Mouse (Mus musculus) gastrocnemius, postnatal 14 days (tissue): ENCODE results near the gene Rrp12. TPM values are rescaled to one million over a fixed set of nuclear protein-coding genes. Genes with fewer than 3 reads are reported as not detected.
"Not testable (repeated sequence)": the region's sequence is repeated elsewhere in the genome, so short reads cannot be mapped to it uniquely, and the experiment has no call there.

Source experiments
- DNase-seq: peaks from one replicate; pipeline ENCODE4 v3.0.0; 2021; ENCODE audit warnings: mixed read lengths
- intact Hi-C: fragments of 180-260 bp; cut with DNase I; formaldehyde crosslinking; loops from one replicate; pipeline ENCODE4 v1.15.1; 2025; ENCODE audit warnings: low total_unique reads
- long read RNA-seq, 2 experiments: library from polyadenylated mRNA; stranded (forward); transcript quantifications; one replicate each; pipeline ENCODE4 v2.0.0; 2021
- total RNA-seq, 2 experiments: library from RNA; stranded (reverse); gene quantifications; 2 replicates each; pipeline ENCODE4 v1.2.3; 2021

Rrp12 gene
- 10 to 100 TPM; 29.9 to 37.2 TPM for total RNA-seq
- long read RNA-seq, experiment 1, full-length matches to known transcripts = 43 of 61 reads
- long read RNA-seq, experiment 1, partial matches to known transcripts = 13 of 61 reads
- long read RNA-seq, experiment 1, other reads (novel, unspliced or antisense) = 5 of 61 reads
- long read RNA-seq, experiment 2, full-length matches to known transcripts = 67 of 85 reads
- long read RNA-seq, experiment 2, partial matches to known transcripts = 12 of 85 reads
- long read RNA-seq, experiment 2, other reads (novel, unspliced or antisense) = 6 of 85 reads

DNA sequence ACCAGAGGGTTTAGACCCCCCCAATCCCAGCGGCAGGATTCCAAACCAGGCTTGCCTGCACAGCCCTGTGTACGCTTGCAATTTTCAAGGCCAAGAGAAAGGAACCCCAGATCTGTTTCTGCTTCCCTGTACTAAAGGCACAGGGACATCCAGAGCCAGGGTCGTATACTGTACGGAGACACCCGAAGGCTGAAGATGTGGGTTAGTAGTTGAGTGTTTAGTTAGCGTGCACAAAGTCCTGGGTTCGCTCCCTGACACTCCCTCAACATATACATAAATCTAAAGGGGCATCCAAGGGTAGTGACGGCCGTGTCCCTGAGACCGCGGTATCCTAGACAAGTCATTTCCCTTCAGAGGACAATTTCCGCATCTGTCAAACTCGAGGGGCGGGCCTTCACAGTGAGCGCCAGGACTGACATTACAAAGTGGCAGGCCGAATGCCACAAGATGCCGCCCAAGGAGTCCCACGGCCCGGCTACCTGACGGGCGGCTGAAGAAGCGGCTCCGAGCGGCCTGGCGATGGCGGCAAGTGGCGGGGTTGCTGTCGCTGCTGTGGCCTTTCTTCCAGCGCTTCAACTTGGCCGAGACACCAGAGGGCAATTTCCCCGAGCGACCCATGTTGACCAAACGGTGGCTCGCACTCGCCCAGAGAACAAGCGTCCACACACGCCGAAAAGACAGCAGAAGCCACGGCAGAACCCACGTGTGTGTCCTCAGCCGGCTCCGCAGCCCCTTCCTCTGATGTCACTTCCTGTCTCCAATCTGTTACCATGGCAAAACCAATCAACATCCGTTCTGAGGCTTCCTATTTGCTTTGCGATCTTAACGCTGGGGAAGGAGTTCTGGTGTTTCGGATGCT, at the start of gene Rrp12:
Gene Rrp12, minus strand, starts transcription at position 714 of the 859 bp plus-strand sequence.
- DNase-seq = peak; percentile 71
- intact Hi-C loops = no loop called here

DNA sequence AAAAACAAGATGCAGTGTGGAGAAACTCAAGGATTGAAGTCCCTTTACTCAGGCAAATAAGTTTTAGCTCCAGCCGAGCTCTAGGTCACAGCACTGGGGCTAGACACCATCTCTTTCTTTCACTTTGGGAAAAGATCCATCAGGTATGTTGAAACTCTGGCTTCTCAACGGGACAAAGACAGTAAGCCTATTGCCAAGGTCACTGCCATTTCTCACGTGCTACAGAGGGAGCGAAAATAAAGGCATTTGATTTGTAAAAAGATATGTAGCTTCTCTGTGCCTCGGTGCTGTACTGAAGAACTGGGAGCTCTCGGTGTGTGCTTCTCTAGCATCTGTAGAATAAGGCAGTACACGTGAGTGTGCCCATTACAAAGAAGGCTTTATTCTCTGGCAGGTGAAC, 47.9 kb upstream of the Rrp12 start:
- no peak for DNase-seq
- intact Hi-C loops = no loop called here

DNA sequence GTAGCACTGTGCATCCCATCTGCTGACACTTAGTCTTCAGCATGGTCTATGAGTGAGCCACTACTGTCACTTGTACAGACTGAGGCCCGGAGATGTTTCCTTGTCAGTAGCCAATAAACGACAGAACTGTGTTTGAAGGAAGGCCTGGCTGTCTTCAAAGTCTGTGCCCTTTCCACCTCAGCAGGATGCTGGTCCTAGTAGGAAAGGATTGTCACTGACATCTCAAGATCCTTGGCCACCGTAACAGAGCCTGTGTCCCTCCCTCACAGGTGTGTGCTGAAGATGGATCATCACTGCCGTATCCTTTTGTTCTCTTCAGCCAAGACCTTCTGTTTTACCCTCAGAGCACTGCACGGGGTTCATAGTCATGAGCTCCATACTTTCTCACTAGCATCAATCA, 42.6 kb upstream of the Rrp12 start:
- intact Hi-C loops = loop anchor here (5.0 kb wide), 1 partner anchor 39 kb away; no protein-coding TSS in a partner anchor
- no peak for DNase-seq

DNA sequence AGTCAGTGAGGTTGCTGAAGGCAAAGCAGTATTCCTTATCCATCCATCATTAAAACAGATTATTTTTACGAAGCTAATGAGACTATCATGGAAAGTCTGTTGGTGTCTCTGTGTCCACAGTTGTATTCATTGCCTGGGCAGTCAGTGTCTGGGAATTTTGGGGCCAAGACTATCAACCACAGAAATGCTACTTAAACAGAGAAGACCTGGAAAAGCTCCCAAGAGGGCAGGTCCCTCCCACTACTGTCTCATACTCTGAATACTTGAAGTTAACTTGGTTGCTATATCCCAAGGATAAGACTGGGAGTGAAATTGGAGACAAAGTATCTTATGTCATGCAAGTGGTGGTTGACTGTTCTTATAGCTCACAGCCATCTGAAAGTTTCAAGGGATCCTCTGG, 39.9 kb upstream of the Rrp12 start:
- no peak for DNase-seq
- intact Hi-C loops = loop anchor here (5.0 kb wide), 1 partner anchor 41 kb away; no protein-coding TSS in a partner anchor

DNA sequence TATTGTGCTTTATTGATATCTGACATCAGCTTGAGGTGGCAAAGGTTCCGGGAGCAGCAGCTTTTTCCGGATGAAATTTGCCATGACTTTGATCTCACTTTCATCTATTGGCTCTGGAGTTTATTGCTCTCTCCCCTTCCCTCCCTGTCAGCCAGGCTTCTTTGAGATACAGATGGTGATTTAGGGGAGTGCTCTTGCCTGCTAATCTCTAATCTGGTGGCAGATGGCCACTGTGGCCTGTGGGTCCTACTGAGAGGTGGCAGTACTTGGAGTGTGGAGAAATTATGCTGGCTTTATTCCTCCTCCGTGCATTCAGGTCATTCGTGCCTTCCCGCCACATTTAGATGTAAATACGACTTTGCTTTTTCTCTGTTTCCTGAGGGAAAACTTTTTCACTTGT, 38.2 kb upstream of the Rrp12 start:
- intact Hi-C loops = no loop called here
- no peak for DNase-seq

- peak; percentile 98 for DNase-seq
- intact Hi-C loops = no loop called here
These were observed 37.5 kb upstream of the Rrp12 start, which contains the start of the genes Exosc1 and Zdhhc16 for GRCm38 (mm10) chr19:41933179-41934086. TSS of gene Exosc1 (minus strand) at chr19:41933423. TSS of gene Zdhhc16 (plus strand) at chr19:41933480.

- intact Hi-C loops = no loop called here
- no peak for DNase-seq
These were observed 36.7 kb upstream of the Rrp12 start for GRCm38 (mm10) chr19:41932686-41933085.

DNA sequence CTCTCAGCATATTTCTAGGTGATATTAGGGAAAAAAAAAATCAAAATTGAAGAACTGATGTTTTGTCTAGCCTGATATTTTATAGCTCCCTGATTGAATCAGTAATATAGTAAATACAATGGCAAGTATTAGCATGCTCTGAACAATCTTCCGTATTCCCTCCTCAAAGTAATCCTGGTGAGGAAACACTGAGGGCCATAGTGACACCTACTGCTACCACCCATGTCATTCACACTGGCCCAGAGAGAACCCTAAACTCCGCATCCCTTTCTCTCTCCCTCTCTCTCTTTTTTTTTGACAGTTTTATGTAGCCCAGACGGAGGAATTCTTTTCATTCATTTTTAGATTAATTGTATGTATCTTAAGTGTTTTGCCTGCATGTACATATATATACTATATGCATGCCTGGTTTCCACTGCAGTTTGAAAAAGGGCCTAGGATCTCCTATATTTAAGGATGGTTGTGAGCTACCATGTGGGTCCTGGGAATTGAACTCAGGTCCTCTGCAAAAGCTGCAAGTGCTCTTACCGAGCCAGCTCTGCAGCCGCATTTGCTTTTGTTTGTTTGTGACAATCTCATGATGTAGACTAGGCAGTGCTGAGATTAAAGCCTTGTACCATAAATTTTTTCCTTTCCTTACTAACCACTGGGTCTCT, 24.6 kb upstream of the Rrp12 start:
- intact Hi-C loops = no loop called here
- DNase-seq = no peak

DNA sequence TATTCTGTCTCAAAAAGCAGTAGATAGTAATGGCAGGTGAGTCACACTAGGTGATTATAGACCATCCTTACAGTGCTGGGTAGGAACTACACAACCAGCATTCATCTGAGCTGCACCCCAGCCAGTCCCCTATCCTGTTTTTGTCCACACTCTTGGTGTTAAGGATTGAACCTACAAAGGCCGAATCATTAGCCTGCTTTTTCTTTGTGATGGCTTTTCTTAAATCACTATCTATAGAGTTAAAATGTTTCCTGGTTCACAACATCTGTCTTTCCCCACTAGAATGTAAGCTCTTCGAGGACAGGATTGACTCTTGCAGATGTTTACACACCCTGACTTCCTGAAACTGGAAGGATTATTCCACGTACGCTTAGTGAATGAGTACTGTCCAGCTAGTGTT, 23.5 kb upstream of the Rrp12 start:
- intact Hi-C loops = no loop called here
- no peak for DNase-seq

- DNase-seq = no peak
- intact Hi-C loops = no loop called here
These were observed 20.9 kb upstream of the Rrp12 start for GRCm38 (mm10) chr19:41916853-41917252.

DNA sequence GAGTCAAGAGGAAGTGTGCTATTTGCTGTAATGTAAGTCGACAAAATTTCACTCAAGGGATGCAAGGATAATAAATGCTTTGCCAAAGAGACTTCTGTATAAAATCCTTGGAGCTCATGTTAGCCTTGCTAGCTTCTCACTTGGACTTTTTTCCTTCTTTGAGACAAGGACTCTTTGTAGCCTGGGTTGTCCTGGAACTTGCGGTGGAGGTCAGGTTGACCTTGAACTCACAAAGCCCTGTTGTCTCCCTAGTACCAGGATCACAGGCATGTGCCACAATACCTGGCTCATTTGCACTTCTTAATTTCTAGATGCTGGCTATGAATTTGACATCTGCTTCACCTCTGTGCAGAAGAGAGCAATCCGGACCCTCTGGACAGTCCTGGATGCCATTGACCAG, 19.3 kb upstream of the Rrp12 start:
- DNase-seq = no peak
- intact Hi-C loops = no loop called here

GRCm38 (mm10) chr19:41914592-41914882, 18.6 kb upstream of the Rrp12 start:
- intact Hi-C loops, DNase-seq: not testable (repeated sequence)

DNA sequence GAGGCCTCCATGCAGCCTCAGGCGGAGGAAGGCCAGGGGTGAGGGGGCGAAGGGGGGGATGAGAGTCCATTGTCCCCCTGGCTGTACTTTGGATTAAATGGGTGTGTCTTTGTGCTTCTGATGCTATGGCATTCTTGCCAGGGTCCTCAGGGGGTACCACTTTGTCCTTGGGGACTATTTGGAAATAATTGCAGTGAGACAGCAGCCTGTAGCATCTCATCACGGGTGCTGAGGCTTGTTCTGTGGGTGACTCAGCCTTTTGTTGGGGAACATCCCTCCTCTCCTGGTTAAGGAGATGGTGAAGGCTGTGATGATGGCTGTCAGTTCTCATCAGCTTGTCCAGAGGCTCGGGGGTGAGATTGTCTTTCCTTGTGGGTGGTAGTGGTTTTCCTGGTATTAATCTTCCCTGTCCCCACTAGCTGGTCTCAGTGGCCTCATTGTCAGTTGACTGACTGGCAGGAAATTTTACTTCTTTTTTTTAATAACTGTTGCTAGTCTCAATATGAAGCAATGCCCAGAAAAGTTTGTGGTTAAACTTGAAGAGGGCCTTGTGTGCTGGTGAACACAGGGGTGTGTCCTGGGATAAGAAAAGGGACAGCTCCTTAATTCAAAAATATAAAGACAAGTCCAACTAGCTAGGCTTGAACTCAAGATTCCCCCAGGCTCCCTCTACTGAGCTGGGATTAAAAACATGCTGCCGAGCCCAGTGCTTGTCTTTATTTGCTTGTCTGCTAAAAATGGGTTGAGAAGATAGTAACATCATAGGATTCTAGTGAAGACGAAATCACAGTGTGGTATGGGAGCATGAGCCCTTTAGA, 18.0 kb upstream of the Rrp12 start:
- DNase-seq = no peak
- intact Hi-C loops = no loop called here

GRCm38 (mm10) chr19:41912121-41913080, 16.4 kb upstream of the Rrp12 start:
- intact Hi-C loops = no loop called here
- peak; percentile 37 for DNase-seq

GRCm38 (mm10) chr19:41911178-41912073, 15.5 kb upstream of the Rrp12 start, which contains the start of gene Pgam1:
TSS of gene Pgam1 (plus strand) at chr19:41911923.
- intact Hi-C loops = no loop called here
- peak; percentile 98 for DNase-seq

DNA sequence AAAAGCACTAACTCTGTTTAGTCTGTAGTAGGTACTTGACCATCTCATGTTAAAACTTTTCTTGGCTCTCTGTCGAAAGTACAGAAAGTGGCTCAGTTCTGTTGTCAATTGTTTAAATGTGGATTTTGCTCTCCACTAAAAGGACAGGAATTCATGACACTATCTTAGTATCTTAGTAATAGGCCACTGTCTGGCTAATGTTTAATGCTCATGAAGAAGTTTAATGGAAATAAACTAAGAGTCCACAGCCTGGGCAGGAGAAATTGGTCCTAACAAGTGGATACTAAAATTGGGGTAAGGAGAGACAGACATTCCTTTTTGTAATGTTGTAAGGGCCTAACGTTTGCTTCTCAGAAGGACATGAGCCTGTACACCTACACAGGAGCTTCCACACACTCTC, 14.4 kb upstream of the Rrp12 start:
- intact Hi-C loops = no loop called here
- no peak for DNase-seq
